Mouse (Mus musculus): ENCODE data around the gene Stk10. TPM values are rescaled to one million over a fixed set of nuclear protein-coding genes. Genes with fewer than 3 reads are reported as not detected.

Gene Stk10
- total and polyA plus RNA-seq, 3 experiments = 8.4 to 10.1 (median 9.2) TPM

- 30% methylated on average over 15 of the region's 15 CpGs for WGBS
- Histone ChIP-seq H3K36me3 (ENCODE audit: control insufficient read depth, insufficient read depth, low read length) (no peaks in the 10 kb centered on the region), H3K4me1 (ENCODE audit: control insufficient read depth, insufficient read depth, low read length) (no peaks in the 10 kb centered on the region), H3K79me2 (replicated peaks; ENCODE audit: control insufficient read depth, insufficient read depth, low read length) (no peaks in the 10 kb centered on the region), H3K9ac (ENCODE audit: low read depth, low read length) (no peak overlapping the region), H3K27me3 (ENCODE audit: control insufficient read depth, insufficient read depth, low read length) (no peaks in the 10 kb centered on the region), H3K27ac (no peak overlapping the region), H3K4me3 (no peak overlapping the region)
- TF ChIP-seq CTCF (IDR thresholded peaks at IDR 0.05) (peak; percentile 98), POLR2A (IDR thresholded peaks at IDR 0.05; ENCODE audit: insufficient read depth, low read depth, low read length) (no peak), EP300 (IDR thresholded peaks at IDR 0.05; ENCODE audit: insufficient read depth, low read depth, low read length) (no peak)
- peak; percentile 69 to 88 for DNase-seq
- intact Hi-C loops (cut with DNase I) = loop anchor here (1.0 to 5.0 kb wide), 3 partner anchors 58 to 246 kb away; no protein-coding TSS in a partner anchor
Observed at GRCm38 (mm10) chr11:32588090-32588891, 55.2 kb downstream of the Stk10 start.

GRCm38 (mm10) chr11:32588892-32589172 lies 55.7 kb downstream of the Stk10 start:
- Histone ChIP-seq H3K4me1 (ENCODE audit: control insufficient read depth, insufficient read depth, low read length) (no peaks in the 10 kb centered on the region), H3K79me2 (replicated peaks; ENCODE audit: control insufficient read depth, insufficient read depth, low read length) (no peaks in the 10 kb centered on the region), H3K36me3 (ENCODE audit: control insufficient read depth, insufficient read depth, low read length) (no peaks in the 10 kb centered on the region), H3K4me3 (no peak overlapping the region), H3K9ac (ENCODE audit: low read depth, low read length) (no peak overlapping the region), H3K27ac (no peak overlapping the region), H3K27me3 (ENCODE audit: control insufficient read depth, insufficient read depth, low read length) (no peaks in the 10 kb centered on the region)
- TF ChIP-seq CTCF (IDR thresholded peaks at IDR 0.05) (no peak), EP300 (IDR thresholded peaks at IDR 0.05; ENCODE audit: insufficient read depth, low read depth, low read length) (no peak), POLR2A (IDR thresholded peaks at IDR 0.05; ENCODE audit: insufficient read depth, low read depth, low read length) (no peak)
- no peak for DNase-seq
- 85% methylated on average over 11 of the region's 11 CpGs for WGBS
- intact Hi-C loops (cut with DNase I) = loop anchor here (1.0 to 5.0 kb wide), 3 partner anchors 59 to 247 kb away; no protein-coding TSS in a partner anchor

- Histone ChIP-seq H3K27ac (no peak overlapping the region), H3K27me3 (ENCODE audit: control insufficient read depth, insufficient read depth, low read length) (no peaks in the 10 kb centered on the region), H3K9ac (ENCODE audit: low read depth, low read length) (no peak overlapping the region), H3K36me3 (ENCODE audit: control insufficient read depth, insufficient read depth, low read length) (no peaks in the 10 kb centered on the region), H3K4me3 (no peak overlapping the region), H3K79me2 (replicated peaks; ENCODE audit: control insufficient read depth, insufficient read depth, low read length) (no peaks in the 10 kb centered on the region), H3K4me1 (ENCODE audit: control insufficient read depth, insufficient read depth, low read length) (no peaks in the 10 kb centered on the region)
- DNase-seq = no peak
- intact Hi-C loops (cut with DNase I) = loop anchor here (5.0 kb wide), 1 partner anchor 247 kb away; no protein-coding TSS in a partner anchor
- 88% methylated on average over 12 of the region's 12 CpGs for WGBS
- TF ChIP-seq EP300 (IDR thresholded peaks at IDR 0.05; ENCODE audit: insufficient read depth, low read depth, low read length) (no peak), POLR2A (IDR thresholded peaks at IDR 0.05; ENCODE audit: insufficient read depth, low read depth, low read length) (no peak)
Observed at GRCm38 (mm10) chr11:32589201-32589600, 56.1 kb downstream of the Stk10 start.

GRCm38 (mm10) chr11:32589791-32590190 lies 56.7 kb downstream of the Stk10 start:
- no peak overlapping the region for H3K27ac ChIP-seq
- WGBS = 50% methylated on average over 8 of the region's 8 CpGs
- DNase-seq = peak in 1 of 2 experiments; percentile 35
- no peaks in the 10 kb centered on the region for H3K4me1 ChIP-seq (ENCODE audit: control insufficient read depth, insufficient read depth, low read length)
- H3K79me2 ChIP-seq (replicated peaks; ENCODE audit: control insufficient read depth, insufficient read depth, low read length) = no peaks in the 10 kb centered on the region
- H3K27me3 ChIP-seq (ENCODE audit: control insufficient read depth, insufficient read depth, low read length) = no peaks in the 10 kb centered on the region
- H3K4me3 ChIP-seq = no peak overlapping the region
- intact Hi-C loops (cut with DNase I) = loop anchor here (5.0 kb wide), 1 partner anchor 247 kb away; no protein-coding TSS in a partner anchor
- H3K36me3 ChIP-seq (ENCODE audit: control insufficient read depth, insufficient read depth, low read length) = no peaks in the 10 kb centered on the region
- no peak overlapping the region for H3K9ac ChIP-seq (ENCODE audit: low read depth, low read length)
- no peak for TF ChIP-seq CTCF (IDR thresholded peaks at IDR 0.05)
- TF ChIP-seq EP300 (IDR thresholded peaks at IDR 0.05; ENCODE audit: insufficient read depth, low read depth, low read length) = no peak
- TF ChIP-seq POLR2A (IDR thresholded peaks at IDR 0.05; ENCODE audit: insufficient read depth, low read depth, low read length) = no peak

GRCm38 (mm10) chr11:32590205-32590604 lies 57.1 kb downstream of the Stk10 start:
- Histone ChIP-seq H3K27ac (no peak overlapping the region), H3K4me3 (no peak overlapping the region), H3K79me2 (replicated peaks; ENCODE audit: control insufficient read depth, insufficient read depth, low read length) (no peaks in the 10 kb centered on the region), H3K36me3 (ENCODE audit: control insufficient read depth, insufficient read depth, low read length) (no peaks in the 10 kb centered on the region), H3K27me3 (ENCODE audit: control insufficient read depth, insufficient read depth, low read length) (no peaks in the 10 kb centered on the region), H3K9ac (ENCODE audit: low read depth, low read length) (no peak overlapping the region), H3K4me1 (ENCODE audit: control insufficient read depth, insufficient read depth, low read length) (no peaks in the 10 kb centered on the region)
- 90% methylated on average over 6 of the region's 6 CpGs for WGBS
- no peak for DNase-seq
- intact Hi-C loops (cut with DNase I) = no loop called here
- TF ChIP-seq EP300 (IDR thresholded peaks at IDR 0.05; ENCODE audit: insufficient read depth, low read depth, low read length) (no peak), CTCF (IDR thresholded peaks at IDR 0.05) (no peak), POLR2A (IDR thresholded peaks at IDR 0.05; ENCODE audit: insufficient read depth, low read depth, low read length) (no peak)

Data from heart, adult 2 months (tissue).